Mouse (Mus musculus) frontal cortex, postnatal 14 days (tissue): ENCODE data around the gene Mphosph9.

Experiments
- DNase-seq, 2 experiments: peaks; one replicate each; pipeline ENCODE4 v3.0.0; 2022; ENCODE audit warnings: low spot score in 2 of 2

Gene Mphosph9

DNA sequence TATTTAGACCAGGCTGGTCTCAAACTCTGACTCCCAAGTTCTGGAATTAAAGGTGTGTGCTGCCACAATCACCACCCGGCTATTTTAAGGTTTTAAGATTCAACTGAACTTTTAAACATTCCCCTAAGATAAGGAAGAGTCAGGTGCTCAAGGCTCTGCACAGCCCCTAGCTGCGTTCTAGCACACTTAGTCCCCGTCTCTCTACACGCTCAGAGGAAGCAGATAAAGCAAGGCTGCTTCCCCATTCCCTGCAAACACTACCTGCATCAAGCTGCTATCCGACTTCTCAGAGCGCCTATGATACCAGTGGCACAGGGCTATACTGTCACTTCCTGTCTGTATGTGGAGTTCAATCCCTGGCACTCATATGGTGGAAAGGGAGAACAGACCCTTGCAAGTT lies 60.1 kb downstream of the Mphosph9 start:
- no peak for DNase-seq

DNA sequence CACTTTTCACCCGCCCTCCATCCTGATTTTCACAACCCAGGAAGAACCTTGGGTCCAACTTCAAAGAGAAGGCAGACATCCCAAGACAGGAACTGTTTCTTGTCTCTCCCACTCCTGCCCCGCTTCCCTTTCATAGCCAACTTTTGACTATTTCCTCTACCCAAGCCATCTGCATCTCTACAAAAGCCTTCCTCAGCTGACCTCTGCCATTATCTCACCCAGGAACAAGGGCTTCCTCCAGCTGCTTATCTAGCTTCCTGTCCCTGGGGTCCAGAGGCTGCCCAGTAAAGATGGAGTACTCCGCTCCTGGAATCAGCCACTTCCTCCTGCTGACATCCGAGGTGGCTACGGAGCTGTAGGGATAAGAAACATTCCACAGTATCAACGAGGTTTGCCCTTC lies 61.0 kb downstream of the Mphosph9 start:
- no peak for DNase-seq

DNA sequence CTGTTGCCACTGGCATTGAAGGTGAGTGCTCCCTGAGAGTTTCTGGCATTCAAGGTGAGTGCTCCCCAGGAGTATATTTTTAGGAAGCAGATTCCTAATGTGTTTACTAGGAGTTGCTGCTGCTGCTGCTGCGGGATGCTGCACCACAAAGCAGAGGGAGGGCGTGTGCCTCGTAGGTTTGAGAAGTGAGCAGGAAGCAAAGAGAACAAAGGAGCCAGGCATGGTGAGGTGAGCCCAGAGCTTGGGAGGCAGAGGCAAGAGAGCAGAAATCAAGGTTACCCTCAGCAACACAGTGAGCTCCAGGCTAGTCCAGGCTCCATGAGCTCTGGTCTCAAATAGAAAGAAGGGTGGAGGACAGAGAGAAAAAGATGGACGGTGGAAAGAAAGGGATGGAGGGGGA lies 64.5 kb downstream of the Mphosph9 start:
- no peak for DNase-seq

DNA sequence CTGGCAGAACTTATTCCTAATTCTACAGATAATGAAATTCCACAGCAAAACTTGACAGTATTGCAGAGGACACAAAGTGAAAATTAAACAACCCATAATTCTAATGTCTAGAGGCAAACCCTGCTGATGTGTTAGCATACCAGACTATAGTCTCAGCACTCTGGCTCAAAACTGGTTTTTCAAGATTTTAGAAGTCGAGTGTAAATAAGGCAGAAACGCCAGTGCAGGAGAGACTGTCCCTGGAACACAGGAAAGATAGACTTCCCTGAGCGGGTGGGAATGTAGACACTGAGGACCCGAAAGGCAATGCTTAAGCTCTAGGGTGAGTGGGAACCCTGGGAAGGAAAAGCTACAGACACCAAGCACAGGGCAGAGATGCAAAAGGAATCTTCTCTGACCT lies 65.7 kb downstream of the Mphosph9 start:
- DNase-seq = no peak

DNA sequence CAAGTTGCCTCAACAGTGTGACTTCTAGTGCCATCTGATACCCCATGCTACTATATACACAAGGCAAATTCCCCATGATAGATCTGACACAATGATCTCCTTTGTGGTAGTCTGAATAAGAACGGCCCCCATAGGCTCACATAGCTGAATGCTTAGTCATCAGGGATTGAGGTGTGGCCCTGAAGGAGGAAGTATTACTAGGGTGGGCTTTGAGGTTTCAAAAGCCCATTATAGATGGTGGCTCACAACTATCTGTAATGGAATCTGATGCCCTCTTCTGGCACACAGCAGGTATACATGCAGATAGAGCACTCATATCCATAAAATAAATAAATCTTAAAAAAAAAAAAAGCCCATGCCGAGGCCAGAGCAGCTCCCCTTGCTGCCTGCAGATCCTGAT lies 68.6 kb downstream of the Mphosph9 start:
- DNase-seq = no peak

DNA sequence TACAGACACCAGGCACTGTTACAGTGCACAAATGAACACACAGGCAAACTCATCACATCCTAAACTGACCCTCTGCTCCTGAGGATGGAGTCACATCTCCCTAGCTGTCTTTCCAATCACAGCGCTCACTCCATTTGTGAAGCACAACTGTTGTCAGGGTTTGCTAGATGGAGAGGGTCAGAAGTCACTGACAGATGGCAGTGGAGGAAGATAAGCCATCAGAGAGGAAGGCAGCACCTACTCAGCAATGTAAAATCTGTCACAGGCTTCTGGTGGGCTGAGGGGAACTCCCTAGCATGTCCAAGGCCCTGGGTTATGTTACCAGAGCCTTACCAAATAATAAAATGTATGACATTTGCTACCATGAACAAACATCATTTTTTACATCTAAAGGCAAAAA lies 69.7 kb downstream of the Mphosph9 start:
- no peak for DNase-seq

DNA sequence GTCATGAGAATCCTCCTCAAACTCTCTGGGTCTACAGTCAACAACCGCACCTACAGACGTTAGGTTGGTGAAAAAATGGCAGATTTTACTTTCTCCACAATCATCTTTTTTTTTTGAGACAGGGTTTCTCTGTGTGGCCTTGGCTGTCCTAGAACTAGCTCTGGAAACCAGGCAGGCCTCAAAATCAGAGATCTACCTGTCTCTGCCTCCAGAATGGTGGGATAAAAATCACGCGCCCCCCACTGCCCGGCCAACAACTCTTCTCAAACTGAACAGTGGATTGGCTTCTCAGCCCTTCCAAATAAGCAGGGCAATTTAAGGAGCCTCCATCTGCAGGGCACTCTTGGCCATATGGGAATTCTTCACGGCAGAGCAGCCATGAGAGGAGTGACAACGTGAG lies 72.6 kb downstream of the Mphosph9 start:
- no peak for DNase-seq

DNA sequence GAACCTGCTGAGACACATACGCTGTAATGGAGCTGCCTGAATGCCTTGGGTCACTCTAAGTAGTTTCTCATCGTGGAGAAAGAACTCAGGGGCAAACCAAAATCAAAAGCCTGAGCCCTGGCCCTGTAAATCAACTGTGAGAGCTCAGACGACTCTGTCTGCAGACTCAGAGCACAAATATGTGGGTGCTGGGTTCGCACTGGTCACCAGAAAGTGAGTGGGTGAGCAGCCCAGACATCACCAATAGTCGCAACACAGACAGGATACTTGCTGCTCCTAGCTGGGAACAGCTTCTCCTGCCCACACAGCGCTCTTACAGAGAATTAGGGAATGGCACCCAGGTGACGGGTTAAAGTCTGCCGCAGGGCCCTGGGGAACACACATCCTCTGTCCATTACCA lies 74.2 kb downstream of the Mphosph9 start:
- DNase-seq = no peak

DNA sequence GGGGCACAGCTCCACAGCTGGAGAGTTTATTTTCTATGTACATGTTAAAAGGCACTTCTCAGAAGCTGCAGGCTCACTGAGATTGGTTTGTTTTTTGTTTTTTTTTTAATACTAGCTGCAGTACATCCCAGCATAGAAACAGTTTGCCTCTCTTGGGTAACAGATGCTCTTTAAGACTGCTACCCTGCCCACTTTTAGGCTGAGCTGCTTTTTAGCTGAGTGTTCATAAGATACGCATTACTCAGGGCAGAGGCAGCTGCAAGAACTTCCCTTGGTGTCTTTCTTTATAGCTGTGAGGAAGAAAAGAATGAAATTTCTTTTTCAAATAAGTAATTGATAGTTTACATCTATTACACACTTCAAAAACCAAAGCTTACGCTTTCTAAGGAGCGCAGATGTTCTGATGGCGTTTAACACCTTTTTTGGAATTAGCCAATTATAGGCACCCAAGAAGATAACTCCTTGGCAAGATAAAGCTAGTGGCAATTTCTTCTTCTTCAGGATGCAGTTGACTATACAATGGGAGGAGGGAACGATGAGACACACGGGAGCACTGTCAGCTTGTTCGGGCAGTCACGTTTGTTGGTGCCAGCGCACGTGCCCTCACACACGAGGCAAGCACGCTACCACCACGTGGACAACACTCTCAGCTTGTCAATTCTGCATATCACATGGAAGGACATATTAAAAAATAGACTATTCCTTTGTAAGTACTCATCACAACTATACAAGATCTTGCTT lies 75.0 kb downstream of the Mphosph9 start:
- no peak for DNase-seq

DNA sequence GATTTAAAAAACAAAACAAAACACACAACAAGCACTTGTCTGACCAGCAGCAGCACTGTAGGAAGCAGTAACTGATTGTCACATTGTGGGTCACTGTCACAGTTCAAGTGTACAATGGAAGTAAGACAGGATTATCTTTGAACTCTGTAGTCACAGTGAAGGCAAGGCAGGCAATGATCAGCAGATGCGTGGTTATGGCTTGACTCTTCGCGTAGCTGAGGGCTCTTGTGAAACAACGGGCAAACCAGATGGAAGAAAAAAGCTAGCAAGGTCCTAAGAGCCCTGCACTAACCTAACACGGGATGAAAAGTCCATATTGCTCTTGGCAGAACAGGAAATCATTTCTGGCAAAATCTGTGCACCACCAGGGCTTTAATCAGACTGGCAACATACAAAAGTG lies 76.7 kb downstream of the Mphosph9 start:
- no peak for DNase-seq

DNA sequence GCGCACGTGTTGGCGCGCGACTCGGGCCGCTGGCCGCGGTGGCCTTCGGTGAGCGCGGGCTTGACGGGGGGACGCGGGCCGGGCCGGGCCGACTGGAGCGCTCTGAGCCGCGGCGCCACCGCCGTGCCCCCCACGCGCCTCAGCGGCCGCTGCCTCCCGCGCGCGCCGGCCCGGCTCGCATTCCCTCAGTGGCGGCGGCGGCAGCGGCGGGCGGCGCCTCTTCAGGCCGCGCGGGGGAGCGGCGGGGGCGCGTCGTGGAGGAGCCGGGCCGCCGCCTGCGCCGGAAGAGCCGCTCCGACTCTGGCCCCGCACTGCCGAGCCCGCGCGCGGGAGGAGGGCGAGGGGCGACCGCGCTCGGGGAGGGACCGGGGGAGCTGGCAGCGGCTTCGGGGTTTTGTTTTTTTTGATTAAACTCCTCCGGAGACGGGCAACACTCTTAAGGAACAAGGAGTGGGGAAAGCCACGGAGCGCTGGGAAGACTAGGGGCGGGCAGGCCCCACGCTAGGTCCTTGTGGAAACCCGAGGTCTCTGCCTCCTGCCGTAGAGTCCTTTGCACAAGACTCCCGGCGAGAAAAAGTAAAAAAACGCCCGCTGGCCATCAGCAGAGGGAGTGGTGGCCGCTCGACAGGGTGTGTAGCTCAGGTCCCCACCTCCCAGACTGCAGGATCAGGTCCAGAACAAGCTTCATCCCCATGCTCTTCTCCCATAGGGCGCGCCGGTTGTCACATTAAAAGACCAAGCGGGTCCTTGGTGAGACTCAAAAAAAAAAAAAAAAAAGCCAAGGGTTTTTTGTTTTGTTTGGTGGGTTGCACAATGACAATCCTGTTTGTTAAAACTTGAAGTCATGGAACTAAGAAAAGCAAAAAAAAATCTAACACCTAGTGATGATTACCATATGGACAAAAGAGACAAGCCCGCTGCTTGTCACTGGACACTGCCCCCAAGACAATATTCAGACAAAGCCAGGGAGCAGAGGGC lies 77.9 kb downstream of the Mphosph9 start, which contains the start of gene Pitpnm2:
Pitpnm2 (minus strand) TSS at position 147 of the 978 bp plus-strand sequence.
- DNase-seq = no peak

DNA sequence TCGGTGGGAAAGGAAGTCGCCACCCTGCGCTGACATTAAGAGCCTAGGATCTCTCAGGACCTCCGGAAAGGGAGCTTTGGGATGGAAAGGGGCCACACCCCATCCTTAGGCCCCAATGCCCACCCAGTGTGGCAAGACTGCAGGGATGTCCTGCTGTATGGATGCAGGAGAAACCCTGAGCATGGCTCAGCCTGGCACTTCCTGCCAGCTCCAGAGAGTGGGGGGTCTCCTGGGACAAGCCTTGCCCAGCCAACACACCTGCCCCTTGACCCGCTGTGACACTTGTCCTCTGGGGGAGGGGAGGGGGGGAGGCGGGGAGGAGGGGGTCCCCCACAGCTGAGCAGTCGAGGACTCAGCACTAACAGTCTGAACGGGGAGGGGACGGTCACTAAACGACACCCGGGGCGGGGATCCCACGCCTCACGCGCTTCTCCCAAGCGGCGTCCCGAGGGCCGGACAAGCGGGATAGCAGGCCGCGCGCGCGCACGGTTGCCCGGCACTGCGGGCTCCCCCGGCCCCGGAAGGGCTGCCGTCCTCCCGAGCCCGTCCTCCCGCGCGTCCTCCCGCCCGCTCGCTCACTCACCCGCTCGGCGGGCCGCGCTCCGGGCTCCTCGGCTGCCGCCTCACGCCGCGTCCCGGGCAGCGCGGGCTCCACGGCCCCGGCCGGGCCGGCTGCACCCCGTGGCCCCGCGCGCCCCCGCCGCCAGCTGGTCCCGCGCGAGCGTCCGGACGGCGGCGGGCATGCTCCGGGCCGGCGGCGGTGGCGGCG lies 78.7 kb downstream of the Mphosph9 start:
- no peak for DNase-seq

DNA sequence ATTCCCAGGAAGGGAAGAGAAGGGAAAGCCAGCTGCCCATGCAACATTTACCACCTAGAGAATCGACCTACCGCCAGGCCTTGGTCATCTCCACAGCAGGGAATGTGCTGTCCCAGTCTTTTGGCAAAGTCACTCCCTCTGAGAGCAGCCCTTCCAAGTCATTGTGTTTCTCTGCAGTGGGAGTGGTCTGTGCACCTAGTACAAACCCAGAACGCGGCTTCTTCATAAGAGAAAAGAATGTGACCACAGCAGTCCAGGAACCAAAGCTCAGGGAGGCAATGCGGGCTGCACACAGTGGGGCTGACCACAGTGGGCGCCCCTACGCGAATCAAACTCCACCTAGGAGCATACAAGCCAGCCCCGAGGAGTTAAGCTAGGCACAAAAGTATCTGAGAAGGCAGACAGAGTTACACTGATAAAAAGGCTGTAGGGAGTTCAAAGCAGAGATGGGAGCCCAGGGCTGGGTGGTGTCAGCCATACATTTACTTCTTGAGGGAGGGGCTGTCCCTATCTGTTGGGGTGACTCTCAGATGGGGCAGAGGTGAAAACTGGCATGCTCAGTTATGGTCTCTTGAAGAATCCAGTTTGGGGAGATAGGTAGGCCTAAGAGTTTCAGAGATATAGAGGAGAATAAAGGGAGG lies 79.7 kb downstream of the Mphosph9 start:
- DNase-seq = no peak

DNA sequence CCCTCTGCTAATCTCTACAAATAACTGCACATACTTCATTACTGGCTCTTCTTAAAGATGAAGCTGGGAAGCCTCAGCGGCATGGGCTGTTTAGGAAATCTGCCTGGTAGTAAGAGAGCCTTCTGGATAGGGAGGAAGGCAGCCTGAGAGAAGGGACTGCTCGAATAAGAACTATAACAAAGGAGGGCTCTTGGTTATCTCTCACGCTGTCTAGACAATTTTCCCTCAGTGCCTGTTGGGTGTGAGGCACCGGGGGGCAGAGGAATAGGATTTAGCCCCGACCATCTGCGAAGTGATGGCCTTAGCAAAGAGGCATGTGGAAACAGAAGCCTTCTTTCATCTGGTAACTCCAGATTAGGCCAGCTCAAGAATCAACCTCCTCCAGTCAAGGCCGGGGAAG lies 80.5 kb downstream of the Mphosph9 start:
- no peak for DNase-seq

DNA sequence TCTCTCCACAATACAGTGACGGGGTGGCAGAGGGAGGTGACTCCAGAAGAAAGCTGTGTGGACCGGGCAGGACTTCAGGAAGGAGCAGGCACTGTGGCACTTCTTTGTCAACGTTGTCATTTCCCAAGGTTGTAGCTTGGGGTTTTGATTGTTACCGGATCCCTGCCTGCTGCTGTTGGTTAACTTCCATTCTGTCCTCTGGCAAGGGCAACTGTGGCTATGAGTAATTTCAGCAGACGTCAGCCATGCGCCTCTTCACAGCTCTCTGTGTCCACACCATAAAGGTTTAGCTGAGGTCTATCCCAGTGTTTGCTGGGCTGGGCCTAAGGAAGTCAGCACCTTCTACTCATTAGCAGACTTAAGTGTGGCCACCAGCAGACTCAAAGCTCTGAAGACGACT lies 82.9 kb downstream of the Mphosph9 start:
- DNase-seq = no peak

DNA sequence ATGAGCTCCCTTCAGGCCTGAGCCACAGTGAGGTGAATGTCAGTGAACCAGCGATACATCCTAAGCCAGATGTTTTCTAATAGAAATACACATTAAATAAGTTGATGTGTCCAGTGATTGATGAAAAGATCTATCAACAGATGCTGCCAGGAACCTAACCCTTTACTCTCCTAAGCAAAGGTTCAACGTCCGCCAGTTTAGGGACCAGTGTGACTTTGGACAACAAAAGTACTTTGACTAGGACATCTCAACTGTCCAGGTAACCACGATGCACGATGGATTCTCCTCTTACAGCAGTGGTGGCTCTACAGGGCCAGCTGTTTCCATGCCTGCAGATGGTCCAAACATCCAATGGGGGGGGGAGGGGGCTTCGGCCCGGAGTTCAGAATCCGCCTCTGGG lies 83.3 kb downstream of the Mphosph9 start:
- no peak for DNase-seq

DNA sequence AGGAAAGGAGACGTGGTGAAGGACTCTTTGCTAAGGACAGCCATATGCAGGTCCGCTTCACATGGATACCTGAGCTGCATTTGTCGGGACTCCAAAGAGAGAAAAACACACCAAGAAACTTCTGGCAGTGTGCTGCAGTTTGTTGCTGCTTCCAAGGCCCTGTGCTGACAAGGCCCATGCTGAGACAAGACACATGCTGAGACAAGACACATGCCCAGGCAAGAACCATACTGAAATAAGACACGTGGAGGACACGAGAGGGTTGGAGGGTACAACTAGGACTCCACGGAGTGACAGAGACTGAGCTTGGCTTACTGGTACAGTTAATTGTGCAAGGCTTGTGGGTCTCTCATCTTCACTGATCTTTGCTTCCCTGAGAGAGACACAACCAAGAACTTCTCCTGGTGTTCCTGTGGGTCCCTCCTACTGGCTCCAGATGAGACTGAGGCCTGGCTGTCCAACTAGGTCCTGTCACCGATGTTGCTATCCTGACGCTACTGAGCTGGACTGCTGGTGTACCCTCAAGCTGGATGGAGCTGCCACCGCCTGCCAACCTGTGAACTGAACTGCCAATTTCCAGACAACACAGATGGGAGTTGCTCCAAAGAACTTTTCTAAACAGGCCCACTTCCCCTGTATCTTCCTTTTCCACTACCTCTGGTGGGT lies 84.4 kb downstream of the Mphosph9 start:
- DNase-seq = no peak

DNA sequence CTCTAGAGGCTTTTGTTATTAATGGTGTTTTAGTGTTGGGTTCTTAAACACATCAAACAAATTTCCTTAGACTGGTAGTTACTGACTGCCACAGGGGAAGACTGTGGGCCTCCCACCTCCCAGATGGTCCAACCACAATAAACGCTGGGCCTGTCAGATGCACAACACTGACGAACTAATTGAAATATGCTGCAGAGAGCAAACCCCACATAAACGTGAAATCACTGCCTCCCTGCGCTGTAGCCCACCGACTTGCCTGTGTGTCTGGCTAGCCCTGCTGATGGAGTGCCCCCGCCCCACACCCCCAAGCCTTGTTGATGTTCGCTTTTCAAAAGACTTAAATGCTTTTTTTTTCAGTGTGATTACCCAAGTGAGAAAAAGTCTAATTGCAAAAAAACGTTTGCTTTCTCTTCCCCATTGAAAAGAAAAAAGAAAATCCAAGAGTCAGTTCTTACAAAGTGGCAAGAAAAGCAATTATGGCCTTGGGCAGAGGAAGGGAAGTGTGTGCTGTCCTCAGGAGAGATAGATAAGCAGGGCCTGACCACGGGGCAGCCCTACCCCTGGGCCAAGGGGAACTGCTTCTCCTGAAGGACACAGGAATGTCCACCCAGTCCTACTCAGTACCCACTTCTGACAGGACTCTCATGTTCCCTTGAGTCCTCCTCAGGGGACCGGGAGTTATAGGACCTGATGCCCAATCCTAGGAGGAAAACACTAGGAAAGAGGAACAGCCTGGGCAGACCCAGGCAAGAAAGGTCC lies 85.9 kb downstream of the Mphosph9 start:
- no peak for DNase-seq

DNA sequence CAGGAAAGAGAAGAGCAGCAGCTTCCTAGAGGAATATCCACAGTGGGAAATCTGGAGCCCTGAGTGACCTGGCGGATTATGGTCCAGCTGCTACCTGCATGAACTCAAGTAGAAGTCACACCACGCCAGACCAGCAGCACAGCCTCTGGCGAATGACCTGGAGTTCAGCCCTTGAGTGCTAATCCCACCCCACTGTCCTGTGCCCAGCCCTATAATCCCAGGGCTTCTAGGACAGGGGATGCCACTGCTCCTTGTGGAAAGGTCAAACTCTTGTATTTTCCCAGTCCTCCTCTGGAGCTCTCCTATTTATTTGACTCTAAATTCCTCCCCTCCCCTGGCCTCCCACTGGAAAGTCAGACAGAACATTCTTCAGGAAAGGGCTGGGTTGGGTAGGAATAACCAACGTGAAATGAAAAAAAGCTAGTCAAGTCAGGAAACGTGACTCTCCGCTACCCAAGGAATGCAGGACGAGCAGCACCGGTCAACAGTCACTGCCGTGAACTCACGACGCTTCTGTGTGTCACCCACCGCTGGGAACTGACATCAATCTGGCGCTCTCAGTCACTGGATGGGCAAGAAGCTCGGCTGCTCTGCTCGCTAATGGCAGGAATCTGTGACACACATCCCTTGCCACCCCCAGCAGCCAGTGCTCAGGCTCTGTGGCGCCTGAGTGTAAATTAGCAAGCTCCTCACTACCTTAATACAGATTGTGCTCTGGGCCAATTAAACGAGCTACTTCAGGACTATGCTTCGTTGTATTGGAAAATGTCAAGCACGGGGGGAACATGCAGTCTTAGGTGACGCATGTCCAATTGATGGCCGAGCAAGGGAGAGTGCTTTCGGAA lies 86.7 kb downstream of the Mphosph9 start:
- no peak for DNase-seq
